Mouse (Mus musculus): ENCODE data around the gene Tas1r2.
A peak's percentile ranks its signal among the peaks of the same experiment; 100 is the strongest.

Gene Tas1r2

GRCm38 (mm10) chr4:139638356-139638755 is 15.0 kb upstream of the Tas1r2 start:
- no peak for DNase-seq (ENCODE audit: low spot score in 2 of 2)

- DNase-seq (ENCODE audit: low spot score in 2 of 2) = no peak
Observed at GRCm38 (mm10) chr4:139639801-139640200, 13.5 kb upstream of the Tas1r2 start.

- DNase-seq (ENCODE audit: low spot score in 2 of 2) = no peak
Observed at GRCm38 (mm10) chr4:139640333-139640732, 13.0 kb upstream of the Tas1r2 start.

GRCm38 (mm10) chr4:139640775-139641174 is 12.6 kb upstream of the Tas1r2 start:
- no peak for DNase-seq (ENCODE audit: low spot score in 2 of 2)

GRCm38 (mm10) chr4:139641829-139642425 is 11.4 kb upstream of the Tas1r2 start:
- no peak for DNase-seq (ENCODE audit: low spot score in 2 of 2)

- peak; percentile 59 to 69 for DNase-seq (ENCODE audit: low spot score in 2 of 2)
Observed at GRCm38 (mm10) chr4:139643972-139644371, 9.4 kb upstream of the Tas1r2 start.

- no peak for DNase-seq (ENCODE audit: low spot score in 2 of 2)
Observed at GRCm38 (mm10) chr4:139646916-139647315, 6.4 kb upstream of the Tas1r2 start.

GRCm38 (mm10) chr4:139650086-139650743 is 3.1 kb upstream of the Tas1r2 start:
- no peak for DNase-seq (ENCODE audit: low spot score in 2 of 2)

GRCm38 (mm10) chr4:139650907-139651306 is 2.4 kb upstream of the Tas1r2 start:
- no peak for DNase-seq (ENCODE audit: low spot score in 2 of 2)

- DNase-seq (ENCODE audit: low spot score in 2 of 2) = no peak
Observed at GRCm38 (mm10) chr4:139661897-139662296, 8.6 kb downstream of the Tas1r2 start.

- DNase-seq (ENCODE audit: low spot score in 2 of 2) = no peak
Observed at GRCm38 (mm10) chr4:139667632-139668031, 14.3 kb downstream of the Tas1r2 start.

GRCm38 (mm10) chr4:139669847-139670246 is 16.5 kb downstream of the Tas1r2 start:
- DNase-seq (ENCODE audit: low spot score in 2 of 2) = no peak

GRCm38 (mm10) chr4:139675696-139676095 is 22.4 kb downstream of the Tas1r2 start:
- no peak for DNase-seq (ENCODE audit: low spot score in 2 of 2)

GRCm38 (mm10) chr4:139683728-139684638 is 30.6 kb downstream of the Tas1r2 start:
- DNase-seq (ENCODE audit: low spot score in 2 of 2) = no peak

- DNase-seq (ENCODE audit: low spot score in 2 of 2) = peak; percentile 23 to 33
Observed at GRCm38 (mm10) chr4:139684639-139685017, 31.3 kb downstream of the Tas1r2 start.

- DNase-seq (ENCODE audit: low spot score in 2 of 2) = no peak
Observed at GRCm38 (mm10) chr4:139688058-139688457, 34.7 kb downstream of the Tas1r2 start.

GRCm38 (mm10) chr4:139689627-139690269 is 36.4 kb downstream of the Tas1r2 start:
- no peak for DNase-seq (ENCODE audit: low spot score in 2 of 2)

GRCm38 (mm10) chr4:139693315-139693714 is 40.0 kb downstream of the Tas1r2 start:
- DNase-seq (ENCODE audit: low spot score in 2 of 2) = no peak

GRCm38 (mm10) chr4:139697755-139698154 is 44.4 kb downstream of the Tas1r2 start:
- DNase-seq (ENCODE audit: low spot score in 2 of 2) = no peak

GRCm38 (mm10) chr4:139698602-139699001 is 45.3 kb downstream of the Tas1r2 start:
- DNase-seq (ENCODE audit: low spot score in 2 of 2) = no peak

GRCm38 (mm10) chr4:139702914-139703313 is 49.6 kb downstream of the Tas1r2 start:
- DNase-seq (ENCODE audit: low spot score in 2 of 2) = no peak

- no peak for DNase-seq (ENCODE audit: low spot score in 2 of 2)
Observed at GRCm38 (mm10) chr4:139703468-139703867, 50.1 kb downstream of the Tas1r2 start.

All from right cerebral cortex, postnatal 36 days (tissue).